Mouse (Mus musculus): ENCODE data around the gene Sytl1.

The Sytl1 gene

DNA sequence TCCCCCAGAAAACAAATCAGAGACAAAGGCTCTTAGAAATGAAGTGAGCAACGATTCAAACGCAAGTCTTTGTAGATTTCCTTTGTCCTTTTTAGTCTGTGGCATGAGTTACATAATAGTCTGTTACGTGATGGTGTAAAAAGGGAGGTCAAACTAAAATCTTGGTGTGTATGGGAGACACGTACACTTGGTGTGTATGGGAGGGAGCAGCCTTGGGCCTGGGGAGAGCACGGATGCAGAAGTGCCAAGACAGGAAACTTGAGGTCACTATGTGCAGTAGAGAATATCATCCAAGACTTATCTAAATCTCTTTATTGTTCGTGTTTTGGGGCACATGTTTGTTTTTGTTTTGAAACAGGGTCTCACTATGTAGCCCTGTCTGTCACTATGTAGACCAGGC lies 15.2 kb upstream of the Sytl1 start:
- DNase-seq: no peak

DNA sequence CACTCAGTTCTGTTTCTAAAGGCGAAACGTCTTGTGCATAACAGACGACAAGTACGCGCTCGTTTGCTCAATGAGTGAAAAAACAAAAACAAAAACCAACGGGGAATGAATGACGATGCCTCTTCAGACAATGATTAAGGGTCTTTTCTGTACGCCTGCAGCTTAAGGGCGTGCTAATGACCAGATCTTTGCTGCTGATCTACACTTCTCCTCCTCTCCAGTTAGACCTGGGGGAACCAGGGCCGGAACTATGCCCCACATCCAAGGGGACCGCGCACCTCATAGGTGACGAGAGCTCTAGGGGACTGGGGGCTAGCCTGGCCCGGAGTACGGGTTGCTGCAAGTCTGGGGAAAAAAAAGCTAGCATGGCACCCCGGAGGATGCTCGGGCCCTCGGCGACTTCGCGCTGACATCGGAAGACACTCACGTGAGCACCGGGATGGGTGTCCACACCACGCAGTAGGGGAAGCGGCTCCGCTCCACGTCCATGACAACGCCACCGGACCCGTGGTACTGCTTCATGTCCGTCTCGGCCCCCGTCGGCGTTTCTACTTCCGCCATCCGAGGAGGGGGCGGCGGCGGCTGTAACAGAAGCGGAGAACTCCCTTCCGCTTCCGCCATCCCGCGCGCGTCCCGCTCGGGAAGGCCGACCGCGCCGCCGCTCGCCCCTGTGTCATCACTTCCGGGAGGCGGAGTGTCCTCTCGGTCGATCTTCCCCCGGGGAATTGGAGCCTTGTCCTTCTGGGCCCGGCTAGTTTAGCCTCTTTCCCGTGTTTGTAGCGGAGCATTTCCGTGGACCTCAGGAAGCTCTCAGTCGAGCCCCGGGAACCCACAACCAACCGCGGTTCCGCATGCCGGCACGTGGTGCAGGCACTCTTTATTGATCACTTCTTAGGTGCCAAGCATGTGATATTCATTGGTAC lies 14.5 kb upstream of the Sytl1 start, which contains the start of gene Tmem222:
TSS of gene Tmem222 (minus strand) at position 689 of the 923 bp plus-strand sequence.
- DNase-seq: peak; percentile 95

GRCm38 (mm10) chr4:133270929-133271328 lies 8.0 kb upstream of the Sytl1 start:
- DNase-seq: no peak

GRCm38 (mm10) chr4:133269596-133269995 lies 6.7 kb upstream of the Sytl1 start:
- DNase-seq: no peak

GRCm38 (mm10) chr4:133268931-133269330 lies 6.0 kb upstream of the Sytl1 start:
- no peak for DNase-seq

DNA sequence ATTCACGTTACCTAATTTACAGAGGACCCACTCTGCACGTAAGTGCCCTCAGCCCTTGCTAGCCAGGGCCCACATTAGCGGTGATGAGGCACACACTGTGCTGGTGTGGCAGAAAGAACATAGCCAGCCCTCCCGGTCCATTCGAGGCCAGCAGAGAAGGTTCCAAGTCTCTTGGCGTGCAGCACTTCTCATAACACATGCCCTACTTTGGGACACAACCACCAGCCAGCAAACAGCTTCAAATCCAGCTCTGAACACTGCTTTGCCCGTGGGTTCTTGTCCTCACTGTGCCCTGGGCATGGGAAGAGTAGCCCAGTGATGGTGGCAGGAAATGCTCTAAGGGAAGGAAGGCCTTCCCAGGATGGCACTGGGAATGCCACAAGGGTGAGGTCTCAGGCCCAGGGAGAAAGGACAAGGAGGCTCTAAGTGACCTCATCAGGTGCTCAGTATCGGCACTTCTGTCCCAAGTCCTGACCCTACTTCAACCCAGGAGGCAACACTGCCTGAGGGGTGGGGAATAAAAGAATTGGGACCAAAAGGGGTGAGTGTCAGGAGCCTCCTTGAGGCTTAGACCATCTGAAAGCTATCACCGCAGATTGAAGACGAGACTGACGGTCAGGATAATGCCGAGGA lies 3.5 kb upstream of the Sytl1 start:
- DNase-seq: no peak

GRCm38 (mm10) chr4:133265759-133266158 lies 2.8 kb upstream of the Sytl1 start:
- no peak for DNase-seq

DNA sequence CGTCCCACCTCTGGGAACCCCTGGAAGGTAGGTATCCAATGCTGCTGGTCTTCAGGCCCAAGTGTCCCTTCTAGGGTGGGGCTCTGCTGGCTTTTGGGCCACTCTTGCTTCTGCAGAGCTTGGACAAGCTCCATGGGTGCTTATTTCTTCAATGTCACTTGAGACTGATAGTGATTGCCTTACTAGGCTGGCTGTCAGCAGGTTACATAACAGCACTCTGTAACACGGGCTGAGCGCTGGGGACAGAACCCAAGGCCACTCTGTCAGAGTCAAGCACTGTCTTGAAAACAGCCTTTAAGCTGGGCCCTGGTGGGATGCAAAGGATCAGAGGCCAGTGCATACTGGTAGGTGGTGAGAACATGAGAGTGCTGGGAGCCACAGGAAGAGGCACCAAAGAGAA lies 2.4 kb upstream of the Sytl1 start:
- no peak for DNase-seq

DNA sequence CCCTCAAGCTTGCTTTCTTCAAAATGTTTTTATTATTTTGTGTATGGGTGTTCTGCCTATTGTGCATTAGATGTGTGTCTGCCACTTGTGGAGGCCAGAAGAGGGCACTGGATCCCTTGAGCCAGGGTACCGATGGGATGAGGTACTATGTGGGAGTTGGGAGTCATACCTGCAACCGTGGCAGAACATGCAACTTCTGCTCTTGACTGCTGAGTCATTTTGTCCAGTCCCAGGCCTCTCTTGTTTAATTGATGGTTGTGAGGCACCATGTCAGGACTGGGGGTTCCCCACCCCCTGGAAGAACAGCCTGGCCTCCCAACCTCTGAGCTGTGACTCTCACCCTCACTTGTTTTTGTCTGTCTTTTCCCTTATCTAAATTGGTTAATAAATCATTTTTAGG lies 1.6 kb upstream of the Sytl1 start:
- no peak for DNase-seq

DNA sequence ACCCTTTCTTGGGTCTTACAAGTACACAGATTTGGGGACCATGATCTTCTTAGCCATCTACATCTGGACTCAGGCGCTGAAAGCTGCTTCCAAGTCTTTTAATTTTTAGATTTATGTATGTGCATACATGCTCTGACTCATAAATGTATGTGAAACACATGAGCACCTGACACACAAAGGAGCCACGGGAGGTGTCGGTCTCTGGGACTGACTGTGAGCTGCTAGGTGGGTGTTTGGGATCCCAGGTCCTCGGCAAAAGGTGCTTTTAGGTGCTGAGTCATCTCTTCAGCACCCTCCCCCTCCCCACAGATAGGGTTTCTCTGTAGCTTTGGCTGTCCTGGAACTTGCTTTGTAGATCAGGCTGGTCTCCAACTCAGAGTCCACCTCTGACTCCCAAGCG lies 843 bp upstream of the Sytl1 start:
- no peak for DNase-seq

DNA sequence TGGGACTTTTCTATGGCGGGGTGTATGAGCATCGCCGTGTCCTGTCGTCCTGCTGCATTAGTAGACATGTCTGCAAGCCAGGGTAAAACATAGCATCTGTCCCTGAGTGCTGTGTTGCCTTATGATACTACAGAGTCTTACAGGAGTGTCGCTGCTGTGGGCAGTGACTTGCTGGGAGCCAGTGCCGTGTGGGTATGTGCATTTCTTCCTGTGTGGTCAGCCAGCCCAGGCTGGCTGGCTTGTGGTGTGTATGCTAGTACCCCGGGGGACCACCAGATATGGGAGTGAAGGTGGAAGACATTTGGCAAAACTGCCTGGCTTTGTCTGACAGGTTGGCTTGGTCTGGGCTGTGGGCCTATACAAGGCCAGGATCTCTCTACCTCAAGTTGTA lies 543 bp downstream of the Sytl1 start:
- no peak for DNase-seq

- no peak for DNase-seq
Observed at GRCm38 (mm10) chr4:133261641-133262374, 1.1 kb downstream of the Sytl1 start.

DNA sequence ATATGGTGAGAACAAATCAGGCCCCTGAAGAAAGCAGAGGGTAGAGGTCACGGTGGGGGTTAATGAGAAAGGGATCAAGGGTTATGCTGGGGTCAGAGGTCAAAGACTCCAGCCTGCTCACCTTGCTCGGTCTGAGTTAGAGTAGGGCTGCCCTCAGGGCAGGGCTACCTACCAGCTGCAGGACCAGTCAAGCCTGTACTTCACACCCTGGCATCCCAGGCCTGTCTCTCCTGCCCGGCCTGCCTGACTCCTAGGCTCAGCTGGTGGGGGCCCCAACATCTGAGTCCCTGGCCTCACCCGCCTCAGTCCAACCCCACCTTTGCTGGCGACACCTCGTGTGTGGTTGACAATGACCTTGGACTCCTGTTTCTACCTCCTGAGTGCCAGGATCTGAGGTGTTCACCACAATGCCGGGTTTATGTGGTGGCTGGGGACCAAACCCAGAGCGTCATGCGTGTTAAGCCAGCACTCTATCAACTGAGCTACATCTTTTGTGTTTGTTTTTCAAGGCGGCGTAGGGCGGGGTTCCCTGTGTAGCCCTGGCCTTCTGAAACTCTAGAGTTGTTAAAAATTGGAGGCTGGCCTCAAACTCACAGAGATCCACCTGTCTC lies 5.0 kb downstream of the Sytl1 start:
- DNase-seq: no peak

GRCm38 (mm10) chr4:133257230-133257629 lies 5.7 kb downstream of the Sytl1 start:
- no peak for DNase-seq

DNA sequence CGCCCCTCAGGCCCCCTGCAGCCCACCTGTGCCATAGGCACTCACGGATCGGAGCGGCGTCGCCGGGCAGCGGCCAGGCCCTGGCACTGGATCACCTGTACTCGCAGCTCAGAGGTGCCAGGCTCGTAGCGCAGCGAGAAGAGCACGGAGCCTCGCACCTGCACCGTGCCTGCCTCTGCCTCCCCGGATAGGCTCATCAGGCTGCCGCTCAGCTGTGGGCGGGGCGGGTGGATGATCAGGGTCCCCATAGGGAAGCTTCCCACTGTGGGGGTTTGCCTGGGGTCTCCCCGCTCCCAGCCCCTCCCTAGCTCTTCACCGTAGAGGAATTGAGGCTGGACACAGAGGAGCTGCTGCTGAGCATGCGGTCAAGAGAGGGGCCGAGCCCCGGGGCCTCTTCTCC lies 6.1 kb downstream of the Sytl1 start:
- no peak for DNase-seq

DNA sequence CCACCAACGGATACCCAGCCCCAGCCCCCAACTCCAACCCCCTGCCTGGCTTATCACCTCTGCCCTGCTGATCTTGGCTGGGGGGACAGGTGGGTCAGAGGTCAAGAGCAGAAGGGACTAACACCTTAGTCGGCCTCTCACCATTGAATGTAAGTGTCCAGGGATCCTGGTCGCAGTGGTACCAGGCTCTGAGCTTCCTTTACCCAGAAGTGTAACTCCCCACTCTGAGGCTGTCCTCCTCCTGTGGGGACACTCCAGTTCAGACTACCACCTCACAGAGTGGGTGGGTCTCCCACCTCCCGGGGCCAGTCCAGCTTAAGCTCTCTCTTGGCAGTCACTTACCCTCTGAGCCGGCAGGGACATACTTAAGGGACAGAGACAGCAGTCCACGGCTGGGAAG lies 7.5 kb downstream of the Sytl1 start:
- DNase-seq: no peak

DNA sequence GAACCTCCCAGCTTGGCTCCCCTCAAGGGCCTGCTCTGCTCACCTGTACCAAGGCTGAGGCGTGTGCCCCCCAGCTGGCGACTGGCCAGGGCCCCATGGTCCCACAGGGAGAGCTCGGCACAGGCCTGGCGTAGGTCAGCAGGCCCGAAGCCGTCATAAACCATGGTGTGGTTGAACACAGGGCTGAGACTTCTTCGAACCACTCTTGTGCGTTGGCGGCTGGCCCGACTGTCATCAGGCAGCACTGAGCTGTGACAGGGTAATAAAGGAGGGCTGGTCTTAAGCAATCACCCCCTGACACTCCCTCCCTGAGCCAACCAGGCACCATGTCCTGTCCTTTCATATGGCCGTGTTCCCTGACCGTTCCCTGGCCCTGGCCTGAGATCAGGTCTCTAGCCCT lies 9.5 kb downstream of the Sytl1 start:
- no peak for DNase-seq

- DNase-seq: no peak
Observed at GRCm38 (mm10) chr4:133252089-133252488, 10.8 kb downstream of the Sytl1 start.

DNA sequence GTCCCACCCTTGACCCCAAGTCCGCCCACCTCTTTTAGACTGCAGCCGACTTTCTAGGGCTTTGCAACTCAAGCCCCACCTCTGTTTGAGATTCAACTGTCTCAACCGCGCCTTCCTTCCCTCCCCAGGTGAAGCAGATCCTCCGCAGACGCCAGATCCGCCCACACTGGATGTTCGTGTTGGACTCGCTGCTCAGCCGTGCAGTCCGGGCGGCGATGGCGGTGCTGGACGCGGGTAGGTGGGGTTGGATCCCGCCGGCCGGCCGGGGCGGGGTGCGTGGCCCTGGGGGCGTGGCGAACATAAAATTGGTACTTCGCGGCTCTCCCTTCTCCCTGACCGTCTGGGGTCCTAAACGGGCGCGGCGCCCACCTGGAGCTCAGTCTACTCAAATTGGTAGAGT lies 11.7 kb downstream of the Sytl1 start:
- no peak for DNase-seq

- peak; percentile 89 for DNase-seq
Observed at GRCm38 (mm10) chr4:133250609-133251008, 12.3 kb downstream of the Sytl1 start.

DNA sequence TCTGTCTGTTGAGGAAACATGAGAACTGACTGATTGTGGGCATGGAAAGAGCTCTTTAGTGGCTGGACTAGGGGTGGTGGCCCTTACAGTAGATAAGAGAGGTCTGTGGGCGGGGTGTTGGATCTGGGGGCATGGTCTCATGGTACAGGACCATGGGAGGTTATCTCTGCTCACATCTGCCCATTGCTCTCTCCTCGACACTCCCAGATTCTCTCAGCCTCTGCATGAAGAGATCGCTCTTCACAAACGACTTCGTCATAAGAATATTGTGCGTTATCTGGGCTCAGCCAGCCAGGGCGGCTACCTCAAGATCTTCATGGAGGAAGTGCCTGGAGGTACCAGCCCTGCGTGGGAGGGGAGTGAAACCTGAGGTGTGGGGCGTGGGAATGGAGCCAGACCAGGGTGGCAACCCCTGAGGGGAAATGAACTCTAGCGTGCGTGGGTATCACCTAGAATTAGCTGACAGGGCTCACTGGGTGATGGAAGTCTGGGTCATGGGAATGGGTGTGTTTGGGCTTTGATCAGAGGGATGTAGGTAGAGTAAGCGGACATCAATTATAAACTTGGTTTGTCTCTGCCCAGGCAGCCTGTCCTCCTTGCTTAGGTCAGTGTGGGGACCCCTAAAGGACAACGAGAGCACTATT lies 15.0 kb downstream of the Sytl1 start:
- no peak for DNase-seq

- DNase-seq: peak; percentile 57
Observed at GRCm38 (mm10) chr4:133247072-133247471, 15.8 kb downstream of the Sytl1 start.

DNA sequence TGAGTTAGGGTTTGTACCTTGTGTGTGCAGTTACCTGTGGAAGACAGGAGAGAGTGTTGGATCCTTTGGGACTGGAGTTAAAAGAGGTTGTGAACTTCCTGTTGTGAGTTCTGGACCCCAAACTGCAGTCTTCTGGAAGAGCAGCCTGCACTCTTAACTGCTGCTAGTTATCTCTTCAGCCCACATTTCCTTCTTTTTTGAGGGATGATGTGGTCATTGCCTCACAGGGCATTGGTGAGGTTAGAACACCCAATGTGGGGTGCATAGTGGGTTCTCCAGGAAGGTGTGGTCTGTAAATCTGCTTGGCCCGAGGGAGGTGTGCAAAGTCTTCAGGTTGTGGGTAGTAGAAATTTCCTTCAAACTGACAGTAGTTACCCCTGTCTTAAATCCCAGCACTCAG lies 18.6 kb downstream of the Sytl1 start:
- DNase-seq: no peak
